Mouse (Mus musculus) kidney, postnatal 4 days (tissue): ENCODE measurements at regions not wholly inside any gene's neighbourhood (a gene's known extent, or its start where the extent isn't known, plus 50 kb on each side); places are given as distances from the start of the nearest gene placed in this dataset.
A peak's percentile ranks its signal among the peaks of the same experiment; 100 is the strongest.

Source experiments
- DNase-seq, 2 experiments: peaks; one replicate each; pipeline ENCODE4 v3.0.0; 2021; ENCODE audit warnings: mixed read lengths in 2 of 2

DNA sequence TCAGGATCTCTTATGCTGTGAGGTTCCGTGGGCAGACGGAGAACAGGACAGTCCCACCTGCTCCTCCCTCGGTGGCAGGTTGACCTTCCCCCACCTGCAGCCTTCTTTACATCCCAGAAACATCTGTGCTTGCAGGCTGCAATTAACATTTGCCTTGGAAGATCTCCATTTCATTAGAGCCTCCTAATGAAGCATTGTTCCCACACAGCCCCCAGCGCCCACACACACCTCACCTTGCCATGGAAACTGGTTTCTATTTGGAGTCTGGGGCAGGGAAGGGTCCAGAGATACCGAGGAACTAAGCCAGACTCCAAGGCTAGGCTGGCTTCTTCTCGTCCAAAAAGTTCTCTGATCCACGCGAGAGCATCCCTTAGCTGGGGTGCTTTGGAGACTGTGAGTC, 56.6 kb upstream of the Rpl38 start:
- DNase-seq: no peak

DNA sequence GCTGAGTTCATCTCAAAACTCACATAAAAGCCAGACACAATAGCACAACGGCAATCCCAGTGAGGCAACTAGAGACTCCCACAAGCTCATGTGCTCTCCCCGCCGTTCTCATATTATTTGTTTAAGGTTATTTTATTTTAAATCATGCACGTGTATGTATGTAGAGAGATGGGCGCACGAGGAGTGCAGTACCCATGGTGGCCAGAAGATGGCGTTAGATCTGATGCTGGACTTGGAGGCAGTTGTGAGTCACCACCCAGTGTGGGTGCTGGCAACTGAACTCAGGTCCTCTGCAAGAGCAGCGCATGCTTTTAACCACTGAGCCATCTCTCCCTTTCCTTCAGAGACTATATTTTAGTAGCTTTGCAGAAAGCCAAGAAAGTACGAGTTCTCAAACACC, 60.3 kb upstream of the Rpl38 start:
- DNase-seq: no peak

GRCm38 (mm10) chr11:114603108-114603507, 65.2 kb upstream of the Rpl38 start:
- DNase-seq: no peak

DNA sequence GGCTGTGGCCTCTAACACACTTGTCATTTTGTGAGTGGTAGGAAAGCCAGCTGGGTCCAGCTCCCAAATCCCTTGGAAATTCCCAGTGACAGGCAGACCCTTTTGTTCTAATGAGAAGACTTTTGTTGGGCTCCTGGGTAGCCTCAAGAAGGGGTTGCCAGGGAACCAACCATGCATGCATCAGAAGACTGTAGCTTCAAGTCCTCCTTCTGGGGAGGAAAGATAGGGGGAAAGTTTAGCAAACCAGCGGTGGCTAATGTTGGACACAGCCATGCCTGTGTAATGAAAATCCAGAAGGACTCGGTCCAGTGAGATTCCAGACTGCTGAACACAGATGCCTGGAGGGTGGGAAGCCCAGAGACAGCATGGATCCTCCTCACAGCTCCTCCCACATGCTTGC, 71.1 kb upstream of the Rpl38 start:
- DNase-seq: no peak

GRCm38 (mm10) chr11:114592961-114593360, 75.4 kb upstream of the Rpl38 start:
- no peak for DNase-seq

GRCm38 (mm10) chr11:114588554-114588953, 79.8 kb upstream of the Rpl38 start:
- DNase-seq: no peak

- DNase-seq: no peak
Observed at GRCm38 (mm10) chr11:114587986-114588385, 80.3 kb upstream of the Rpl38 start.

GRCm38 (mm10) chr11:114586400-114586799, 81.9 kb upstream of the Rpl38 start:
- DNase-seq: no peak

DNA sequence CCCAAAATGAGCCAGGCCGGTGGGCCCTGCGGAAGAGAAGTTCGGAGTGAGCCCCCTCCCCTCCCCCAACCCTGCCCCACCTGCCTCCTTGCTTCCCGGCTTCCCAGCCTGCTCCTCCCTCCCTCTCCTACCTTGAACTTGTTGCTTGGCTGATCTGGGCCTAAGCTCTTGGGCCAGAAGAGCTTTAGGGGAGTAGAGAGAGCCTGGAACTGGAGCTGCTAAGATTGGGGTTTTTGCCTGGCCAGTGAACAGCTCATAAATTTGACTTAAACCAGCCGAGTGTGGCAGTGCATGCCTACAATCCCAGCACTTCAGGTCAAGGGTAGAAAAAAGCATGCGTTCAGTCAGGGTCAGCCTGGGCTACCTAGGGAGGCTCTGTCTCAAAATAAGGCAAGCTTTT, 83.5 kb upstream of the Rpl38 start:
- DNase-seq: no peak

GRCm38 (mm10) chr11:114584146-114584545, 84.2 kb upstream of the Rpl38 start:
- no peak for DNase-seq

DNA sequence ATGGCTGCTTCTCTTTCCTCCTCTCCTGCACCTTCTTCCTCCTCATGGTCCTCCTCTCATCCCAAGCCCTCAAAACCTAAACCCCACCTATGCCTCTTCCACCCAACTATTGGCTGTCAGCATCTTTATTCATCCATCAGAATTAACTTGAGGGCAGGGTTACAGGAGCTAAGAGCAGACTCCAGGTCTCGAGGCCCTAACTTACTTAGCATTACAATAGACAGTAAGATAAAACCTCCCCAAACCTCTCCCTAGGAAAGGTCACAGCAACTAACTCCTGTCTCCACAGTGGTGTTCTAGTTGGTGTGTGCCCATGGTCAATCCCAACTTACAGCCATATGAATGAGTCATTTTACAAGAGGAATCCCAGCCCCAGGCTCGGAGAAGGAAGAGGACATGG, 88.3 kb upstream of the Rpl38 start:
- no peak for DNase-seq

DNA sequence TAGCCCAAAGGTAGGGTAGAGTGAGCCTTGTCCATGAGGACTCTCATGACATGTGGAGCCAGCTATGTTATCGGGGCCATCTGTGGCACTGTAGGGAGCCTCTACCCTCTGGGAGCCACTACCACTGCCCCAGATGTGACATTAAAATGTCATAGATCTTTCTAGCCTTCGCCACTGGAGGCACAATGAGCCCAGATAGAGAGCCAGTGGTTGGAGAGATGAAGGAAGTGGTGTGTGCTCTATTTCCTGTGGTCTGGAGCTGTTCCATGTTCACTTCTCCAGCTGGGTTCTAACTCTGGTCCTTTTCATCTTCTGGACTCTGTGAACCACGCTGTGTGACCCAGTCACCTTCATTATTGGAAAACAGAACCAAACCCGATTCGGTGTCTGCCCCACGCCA, 89.8 kb upstream of the Rpl38 start:
- DNase-seq: no peak

- no peak for DNase-seq
Observed at GRCm38 (mm10) chr11:114576803-114577202, 91.5 kb upstream of the Rpl38 start.

DNA sequence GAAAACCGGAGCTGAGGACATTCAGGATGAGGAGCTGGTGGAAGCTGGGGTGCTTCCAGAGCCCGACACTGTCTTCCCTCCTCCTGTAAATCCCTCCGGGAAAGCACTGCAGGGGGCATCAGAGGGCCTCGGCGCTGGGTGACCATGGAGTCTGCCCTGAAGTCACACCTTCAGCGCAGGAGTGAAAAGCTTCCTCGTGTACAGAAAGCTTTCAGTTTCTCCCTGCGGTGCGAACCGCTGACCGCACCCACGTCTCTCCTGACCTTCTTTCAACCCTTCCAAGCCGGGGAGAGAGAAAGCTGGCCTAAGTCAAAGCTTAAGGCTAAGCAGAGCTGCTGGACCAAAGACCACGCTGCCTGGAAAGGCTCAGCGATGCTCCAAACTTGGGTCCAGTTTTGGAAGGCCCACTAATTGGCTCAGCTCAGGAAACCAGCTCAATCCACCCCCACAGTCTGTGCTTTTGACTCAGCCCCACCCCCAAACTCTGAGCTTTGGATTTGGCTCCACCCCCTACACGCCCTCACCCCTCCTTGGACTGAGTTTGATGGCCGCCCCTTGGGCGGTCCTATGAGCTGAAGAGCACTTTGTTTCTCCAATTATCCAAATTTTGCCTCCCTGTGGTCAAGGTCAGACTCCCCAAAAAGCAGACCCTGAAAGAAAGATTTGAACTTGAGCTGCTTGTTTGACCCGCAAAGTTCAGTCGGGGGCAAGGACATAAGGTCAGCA, 97.0 kb upstream of the Rpl38 start:
- peak; percentile 28 to 31 for DNase-seq

- DNase-seq: no peak
Observed at GRCm38 (mm10) chr11:114570076-114570475, 98.2 kb upstream of the Rpl38 start.

DNA sequence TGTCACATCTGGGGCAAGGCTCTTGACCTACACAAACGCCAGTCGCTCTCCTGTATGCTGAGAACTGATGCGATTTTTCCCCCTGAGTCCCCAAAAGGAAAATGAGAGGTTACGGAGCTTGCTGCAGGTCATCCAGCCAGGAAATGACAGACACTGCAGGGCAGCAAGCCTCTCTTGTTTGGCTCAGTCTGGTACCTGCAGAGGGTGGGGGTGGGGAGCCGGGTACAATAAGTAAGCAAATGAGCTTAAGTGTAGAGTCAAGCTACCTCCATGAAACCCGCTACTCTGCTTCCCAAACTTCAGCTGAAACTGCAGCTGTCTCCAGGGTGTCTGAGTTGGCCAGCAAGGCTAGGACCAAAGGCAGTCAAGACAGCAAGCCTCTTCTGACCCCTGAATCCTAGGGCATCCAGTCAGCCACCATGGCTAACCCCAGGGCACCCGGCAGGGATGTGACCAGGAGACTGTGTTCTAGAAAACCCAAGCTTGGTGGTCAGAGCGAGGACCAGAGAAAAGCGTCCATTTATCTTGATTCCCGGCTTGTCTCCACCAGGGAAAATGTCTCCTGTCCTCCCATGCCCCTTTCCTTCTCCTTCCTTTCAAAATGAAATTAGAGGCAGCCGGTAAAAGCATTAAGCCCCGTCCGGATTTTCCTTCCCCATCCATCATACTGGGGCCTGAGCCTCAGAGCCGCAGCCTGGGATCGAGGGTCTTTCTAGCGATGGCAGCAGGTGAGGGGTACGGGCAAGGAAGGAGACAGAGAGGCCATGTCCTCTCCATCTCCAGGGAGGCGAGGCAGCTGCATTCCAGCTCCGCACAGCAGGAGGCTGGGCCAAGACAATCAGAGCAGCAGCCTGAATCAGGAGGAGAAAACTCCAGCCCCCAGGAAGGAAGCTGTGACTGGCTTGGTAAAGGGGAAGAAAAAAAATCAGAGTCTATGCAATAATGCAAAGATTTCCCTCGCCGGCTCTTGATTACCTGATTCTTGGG, 100.2 kb upstream of the Rpl38 start:
- DNase-seq: no peak

GRCm38 (mm10) chr11:114567045-114567780, 101.1 kb upstream of the Rpl38 start:
- DNase-seq: no peak

DNA sequence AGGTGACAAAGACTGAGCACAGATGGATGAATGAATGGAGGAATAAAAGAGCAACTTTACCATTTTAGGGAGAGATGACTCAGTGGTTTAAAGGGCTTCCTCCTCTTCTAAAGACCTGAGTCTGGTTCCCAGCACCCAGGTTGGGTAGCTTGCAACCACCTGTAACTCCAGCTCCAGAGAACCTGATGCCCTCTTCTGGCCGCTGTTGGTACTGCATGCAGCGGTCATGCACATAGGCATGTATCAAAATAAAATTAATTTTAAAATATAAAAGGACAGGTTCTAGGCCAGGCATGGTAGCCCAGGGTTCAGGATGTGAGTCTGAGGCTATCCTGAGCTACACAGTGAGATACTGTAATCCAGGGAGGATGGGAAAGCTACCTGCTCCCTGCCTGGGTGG, 103.4 kb upstream of the Rpl38 start:
- no peak for DNase-seq

DNA sequence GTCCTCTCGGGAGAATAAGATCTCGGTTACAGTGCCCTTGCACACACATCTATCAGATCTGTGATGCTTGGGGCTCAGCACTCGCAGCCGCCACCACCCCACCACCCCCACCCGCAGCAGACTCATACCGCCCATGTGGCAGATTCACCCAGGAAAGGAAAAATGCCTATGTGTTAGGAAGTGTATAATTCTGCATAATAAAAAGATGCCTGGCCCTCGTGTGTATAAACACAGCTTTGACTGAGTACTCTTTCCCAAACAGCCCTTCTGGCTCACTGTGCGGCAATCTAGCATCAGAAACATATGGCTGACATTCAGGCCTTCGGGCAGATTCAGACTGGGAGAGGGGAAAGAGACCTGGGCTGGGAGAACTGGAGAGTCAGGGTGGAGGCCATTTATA, 105.2 kb upstream of the Rpl38 start:
- DNase-seq: no peak

DNA sequence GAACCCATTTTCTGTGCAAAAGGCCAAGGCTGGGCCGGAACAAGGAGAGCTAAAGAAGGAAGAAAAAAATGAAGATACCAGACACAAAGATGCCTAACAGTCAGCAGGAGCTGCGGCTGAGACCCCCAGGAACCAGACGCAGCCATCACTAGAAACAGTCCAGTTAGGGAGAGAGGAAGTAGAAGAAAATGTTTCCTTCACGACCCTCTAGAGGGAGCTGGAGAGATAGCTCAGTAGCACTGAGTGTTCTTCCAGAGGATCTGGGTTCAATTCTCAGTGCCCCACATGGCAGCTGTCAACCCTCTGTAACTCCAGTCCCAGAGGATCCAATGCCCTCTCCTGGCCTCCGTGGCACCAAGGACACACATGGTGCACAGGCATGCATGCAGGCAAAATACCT, 113.7 kb upstream of the Rpl38 start:
- no peak for DNase-seq

- peak in 1 of 2 experiments; percentile 27 for DNase-seq
Observed at GRCm38 (mm10) chr11:114553992-114554391, 114.3 kb upstream of the Rpl38 start.

DNA sequence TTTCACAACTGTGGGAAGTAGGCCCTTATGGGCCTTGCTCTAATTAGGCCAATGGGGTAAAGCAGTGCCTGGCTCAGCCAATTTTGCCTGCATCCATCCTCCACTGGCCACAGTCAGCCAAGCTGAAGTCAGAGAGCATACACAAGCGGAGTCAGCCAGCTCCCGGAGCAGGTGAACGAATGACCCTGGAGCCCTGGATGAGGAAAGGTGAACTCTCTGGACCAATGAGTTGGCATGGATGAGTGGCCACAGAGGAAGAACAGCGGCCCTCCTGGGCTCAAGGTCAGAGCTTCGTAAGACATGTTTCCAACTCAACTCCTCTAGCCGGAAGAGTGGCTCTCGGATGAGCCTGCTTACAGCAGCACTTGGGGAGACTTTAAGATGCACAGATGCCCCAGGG, 116.1 kb upstream of the Rpl38 start:
- peak in 1 of 2 experiments; percentile 33 for DNase-seq

- no peak for DNase-seq
Observed at GRCm38 (mm10) chr11:114551262-114551661, 117.1 kb upstream of the Rpl38 start.
